Mouse (Mus musculus) brown adipose tissue, adult 24 weeks (tissue): ENCODE measurements around the gene Gm20388. TPM values are rescaled to one million over a fixed set of nuclear protein-coding genes. Genes with fewer than 3 reads are reported as not detected.

ENCODE experiments used
- H3K27ac ChIP-seq: fragments of 200-500 bp; replicated peaks from 2 replicates; pipeline ENCODE4 v1.5.1; 2012; ENCODE audit warnings: low read depth, mild to moderate bottlenecking, low read length
- H3K4me1 ChIP-seq: fragments of 200-500 bp; 2 replicates; pipeline ENCODE4 v1.6.1; 2012; ENCODE audit warnings: low read length, mixed read lengths; ENCODE audit not compliant: control insufficient read depth, insufficient read depth, insufficient read length
- H3K4me3 ChIP-seq: fragments of 200-500 bp; 2 replicates; pipeline ENCODE4 v1.5.1; 2012; ENCODE audit warnings: low read depth, mild to moderate bottlenecking, low read length, moderate library complexity; ENCODE audit not compliant: insufficient read depth
- polyA plus RNA-seq: library from polyadenylated mRNA; stranded (reverse); fragments of >200 nt; gene quantifications from 2 replicates; pipeline ENCODE4 v1.2.4, GENCODE M21; 2012; ENCODE audit not compliant: missing spikeins, insufficient read depth, insufficient read length

Gene Gm20388
- polyA plus RNA-seq, 1 experiment: 44.7 TPM

- H3K4me3 ChIP-seq: no peak overlapping the region
- peaks cover 5% of the 10 kb centered on the region; the same call in 1 of the 2 replicates for H3K4me1 ChIP-seq
- no peak overlapping the region for H3K27ac ChIP-seq
These were observed 3839.6 kb downstream of the Gm20388 start for GRCm38 (mm10) chr8:123750171-123750693.

GRCm38 (mm10) chr8:123752773-123753468 lies 3842.3 kb downstream of the Gm20388 start:
- Histone ChIP-seq H3K4me1 (peaks cover 5% of the 10 kb centered on the region; the same call in 1 of the 2 replicates), H3K4me3 (no peak overlapping the region), H3K27ac (no peak overlapping the region)

GRCm38 (mm10) chr8:123753604-123754375 lies 3843.1 kb downstream of the Gm20388 start:
- Histone ChIP-seq H3K4me1 (peaks cover 3% of the 10 kb centered on the region; the same call in 1 of the 2 replicates), H3K4me3 (peak overlapping the region; percentile 16; the same call in 1 of the 2 replicates), H3K27ac (no peak overlapping the region)

DNA sequence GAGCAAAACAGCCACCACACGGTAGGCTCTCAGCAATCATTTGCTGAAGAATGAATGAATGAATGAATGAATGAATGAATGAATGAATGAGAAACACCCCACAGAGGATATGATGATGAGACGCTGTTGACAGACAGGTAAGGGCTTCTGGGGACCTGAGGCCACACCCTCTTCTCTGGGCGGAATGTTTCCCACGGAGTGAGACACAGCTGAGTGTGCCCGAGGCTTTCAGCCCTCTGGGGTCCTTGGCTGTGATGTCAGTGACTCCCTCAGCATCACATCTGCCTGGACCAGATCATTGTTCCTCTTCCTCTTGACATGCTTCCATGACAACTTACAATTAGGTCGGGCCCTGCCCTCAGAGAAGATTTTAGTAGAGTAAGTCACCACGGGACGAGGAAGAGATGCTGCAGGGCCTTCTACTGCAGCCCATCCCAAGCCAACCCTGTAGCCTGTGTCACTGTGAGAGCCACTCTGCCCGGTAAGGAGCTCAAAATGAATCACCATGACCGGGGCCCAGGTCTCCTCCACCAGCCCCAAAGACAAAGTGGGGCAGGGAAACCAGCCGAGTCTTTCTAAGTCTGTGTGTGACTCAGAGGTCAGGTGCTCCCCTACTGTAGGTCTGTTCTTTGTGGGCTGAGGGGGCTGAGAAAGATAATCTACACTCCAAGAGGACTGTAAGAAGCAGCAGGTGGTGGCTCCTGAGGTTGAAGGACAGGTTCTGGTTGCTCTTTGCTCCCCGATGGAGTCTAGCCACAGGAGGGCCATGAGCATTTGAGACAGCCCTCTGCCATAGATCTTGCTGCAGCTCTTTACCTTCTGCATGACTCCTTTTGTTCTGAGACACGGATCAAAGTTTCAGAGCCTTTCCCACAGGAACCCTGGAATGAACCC lies 3844.1 kb downstream of the Gm20388 start:
- peaks cover 3% of the 10 kb centered on the region; the same call in 1 of the 2 replicates for H3K4me1 ChIP-seq
- no peak overlapping the region for H3K4me3 ChIP-seq
- H3K27ac ChIP-seq: no peak overlapping the region

- Histone ChIP-seq H3K4me3 (no peak overlapping the region), H3K4me1 (peaks cover 2% of the 10 kb centered on the region; the same call in 1 of the 2 replicates), H3K27ac (no peak overlapping the region)
These were observed 3846.3 kb downstream of the Gm20388 start for GRCm38 (mm10) chr8:123756901-123757300.

GRCm38 (mm10) chr8:123758935-123759334 lies 3848.3 kb downstream of the Gm20388 start:
- H3K4me3 ChIP-seq: no peak overlapping the region
- no peak overlapping the region for H3K27ac ChIP-seq
- peaks cover 3% of the 10 kb centered on the region; the same call in 1 of the 2 replicates for H3K4me1 ChIP-seq

DNA sequence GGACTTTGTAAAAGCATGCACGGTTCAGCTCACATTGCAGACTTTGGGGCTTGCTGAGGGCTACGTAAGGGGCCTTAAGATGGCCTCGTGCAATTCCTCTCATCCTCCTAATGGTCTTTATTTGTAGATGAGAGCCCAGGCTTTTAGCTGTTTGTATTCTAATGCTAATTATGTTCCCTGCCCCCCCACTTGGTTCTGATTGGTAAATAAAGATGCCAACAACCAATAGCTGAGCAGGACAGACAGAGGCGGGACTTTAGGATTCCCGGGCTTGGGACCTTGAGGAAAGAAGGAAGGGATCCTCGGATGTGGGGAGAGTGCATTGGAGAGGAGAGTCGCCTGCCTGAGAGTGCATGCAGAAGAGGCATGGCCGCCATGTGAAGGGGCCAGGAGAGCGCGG lies 3849.3 kb downstream of the Gm20388 start:
- H3K4me3 ChIP-seq: no peak overlapping the region
- H3K27ac ChIP-seq: no peak overlapping the region
- peaks cover 3% of the 10 kb centered on the region; the same call in 1 of the 2 replicates for H3K4me1 ChIP-seq

DNA sequence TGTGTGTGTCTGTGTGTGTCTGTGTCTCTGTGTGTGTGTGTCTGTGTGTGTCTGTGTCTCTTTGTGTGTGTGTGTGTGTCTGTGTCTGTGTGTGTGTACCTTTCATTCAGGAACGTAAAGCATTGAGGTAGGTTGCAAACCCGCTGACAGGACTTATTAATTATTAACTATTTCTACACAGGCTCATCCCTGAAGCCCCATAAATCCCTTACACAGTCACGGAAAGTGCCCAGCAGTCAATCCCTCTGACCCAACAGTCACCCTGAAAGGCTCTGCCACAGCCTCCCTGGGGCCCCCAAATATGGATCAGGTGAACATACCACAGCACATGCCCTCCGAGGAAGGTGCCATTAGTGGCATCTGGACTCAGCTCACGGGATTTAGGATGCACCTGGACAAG lies 3849.9 kb downstream of the Gm20388 start:
- Histone ChIP-seq H3K27ac (no peak overlapping the region), H3K4me3 (no peak overlapping the region), H3K4me1 (peaks cover 3% of the 10 kb centered on the region; the same call in 1 of the 2 replicates)

DNA sequence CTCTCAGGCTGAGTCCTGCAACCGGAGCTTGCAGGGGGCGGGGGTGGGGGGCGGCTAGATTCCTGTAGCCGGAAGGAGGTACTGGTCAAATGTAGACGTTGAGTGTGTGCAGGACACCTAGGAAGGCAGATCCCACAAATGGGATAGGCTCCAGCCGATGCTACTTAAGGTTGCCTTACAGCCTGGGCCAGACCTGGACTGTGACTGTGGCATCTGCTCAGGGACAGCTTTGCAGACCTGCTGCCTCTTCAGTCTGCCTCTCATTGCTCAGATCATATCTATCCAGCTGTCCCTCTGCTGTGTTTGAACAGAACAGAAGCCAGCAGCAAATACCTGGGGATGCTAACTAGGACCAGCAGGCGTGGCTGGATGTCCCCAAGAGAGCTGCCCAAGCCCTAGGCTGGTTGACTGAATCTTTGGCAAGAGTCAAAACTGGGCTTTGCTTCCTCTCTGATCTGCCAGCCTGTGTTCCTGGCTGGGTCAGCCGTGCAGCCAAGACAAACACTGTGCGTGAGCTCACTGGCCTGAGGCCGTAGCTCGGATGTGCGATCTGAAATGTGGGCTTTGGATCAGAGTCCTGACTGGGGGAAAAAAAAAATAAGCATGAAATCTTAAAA lies 3850.7 kb downstream of the Gm20388 start:
- Histone ChIP-seq H3K4me1 (peaks cover 3% of the 10 kb centered on the region; the same call in 1 of the 2 replicates), H3K4me3 (no peak overlapping the region), H3K27ac (no peak overlapping the region)

DNA sequence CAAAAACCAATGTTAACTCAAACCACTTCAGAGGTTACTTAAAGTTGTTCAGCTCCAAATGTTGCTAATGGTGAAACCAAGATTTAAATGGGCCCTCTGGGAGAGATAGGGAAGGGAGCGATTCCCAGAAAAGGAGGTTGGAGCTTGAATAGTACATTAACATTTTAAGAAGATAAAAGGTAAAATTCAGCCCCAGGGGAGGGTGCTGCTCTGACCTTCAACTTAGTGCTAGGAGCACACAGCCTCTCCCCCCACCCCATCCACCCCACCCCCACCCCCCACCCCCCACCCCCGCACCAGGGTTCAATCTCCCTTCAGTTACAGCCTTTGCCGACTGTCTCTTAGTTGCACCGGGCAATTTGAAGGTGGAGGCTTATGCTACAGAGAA lies 3851.2 kb downstream of the Gm20388 start:
- Histone ChIP-seq H3K4me3 (no peak overlapping the region), H3K4me1 (peaks cover 3% of the 10 kb centered on the region; the same call in 1 of the 2 replicates), H3K27ac (no peak overlapping the region)

- H3K4me1 ChIP-seq: peaks cover 3% of the 10 kb centered on the region; the same call in 1 of the 2 replicates
- no peak overlapping the region for H3K4me3 ChIP-seq
- H3K27ac ChIP-seq: no peak overlapping the region
These were observed 3852.7 kb downstream of the Gm20388 start for GRCm38 (mm10) chr8:123763355-123763754.

- Histone ChIP-seq H3K27ac (no peak overlapping the region), H3K4me3 (no peak overlapping the region), H3K4me1 (peaks cover 3% of the 10 kb centered on the region; the same call in 1 of the 2 replicates)
These were observed 3854.0 kb downstream of the Gm20388 start for GRCm38 (mm10) chr8:123764671-123765070.

- Histone ChIP-seq H3K4me3 (no peak overlapping the region), H3K4me1 (peaks cover 3% of the 10 kb centered on the region; the same call in 1 of the 2 replicates), H3K27ac (no peak overlapping the region)
These were observed 3855.9 kb downstream of the Gm20388 start for GRCm38 (mm10) chr8:123766516-123766915.

DNA sequence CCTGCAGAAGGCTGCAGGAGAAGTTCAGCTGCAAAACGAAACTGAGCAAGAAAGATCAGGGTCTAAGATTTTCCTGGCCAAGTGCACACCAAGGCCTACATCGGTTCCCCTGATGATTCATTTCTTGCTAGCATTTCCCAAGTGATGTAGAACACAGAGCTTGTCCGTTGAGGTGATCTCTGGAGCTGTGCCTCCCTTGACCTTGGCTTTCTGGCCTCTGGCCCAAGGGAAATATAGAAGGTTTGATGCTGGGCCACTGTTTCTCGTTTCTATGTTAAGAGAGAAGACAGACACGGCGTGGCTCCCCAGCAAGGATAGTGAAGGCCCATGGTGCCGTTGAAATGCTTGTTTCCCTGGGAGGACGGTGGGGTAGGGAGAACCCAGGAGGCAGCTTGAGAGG lies 3857.2 kb downstream of the Gm20388 start:
- peaks cover 3% of the 10 kb centered on the region; the same call in 1 of the 2 replicates for H3K4me1 ChIP-seq
- H3K4me3 ChIP-seq: no peak overlapping the region
- H3K27ac ChIP-seq: no peak overlapping the region
